ENCODE assay signal across 8 mouse cellular contexts in genomic region chr11:102189461-102190436, GRCm38 (mm10). TPM values are rescaled to one million over a fixed set of nuclear protein-coding genes. Genes with fewer than 3 reads are reported as not detected.
DNase-seq lines count a peak whose midpoint lies in the region; ATAC-seq and TF ChIP-seq lines count a peak whose summit lies in the region.

TSS of gene G6pc3 (plus strand) at chr11:102189620.

- TF ChIP-seq POLR2A in cortical plate, adult 2 months (IDR thresholded peaks at IDR 0.05; ENCODE audit: extremely low read depth, insufficient read depth, low read length) = peak; percentile 71; the same call in 1 of the 2 replicates

- no peak within 1 kb of the TSS for H3K27ac ChIP-seq in cortical plate, adult 2 months (ENCODE audit: insufficient read depth, low read length)
- peak within 1 kb of the TSS; percentile 71 for H3K27ac ChIP-seq in hindbrain, postnatal 0 days
- H3K27ac ChIP-seq in left cerebral cortex, adult 2 months = peak within 1 kb of the TSS; percentile 92
- H3K27ac ChIP-seq in macrophage = peak within 1 kb of the TSS; percentile 63

- no peaks in the 10 kb centered on the region for H3K9me3 ChIP-seq in hindbrain, postnatal 0 days (ENCODE audit: low read length)

- no peak for TF ChIP-seq CTCF in cortical plate, adult 2 months (IDR thresholded peaks at IDR 0.05; ENCODE audit: extremely low read depth, insufficient read depth, low read length)
- peak; percentile 7; the same call in 1 of the 2 replicates for TF ChIP-seq CTCF in hindbrain, postnatal 0 days (IDR thresholded peaks at IDR 0.05; ENCODE audit: low read depth)
- no peak for TF ChIP-seq CTCF in left cerebral cortex, adult 2 months (IDR thresholded peaks at IDR 0.05)

- intact Hi-C loops in left cerebral cortex, adult 2 months (cut with DNase I) = loop anchor here (2.0 to 10.0 kb wide), 4 partner anchors 29 to 245 kb away; partner anchors contain the start of genes BC030867 and Grn

- 0 out of 2 replicates have a peak, but pooled peaks cover 11% of the 10 kb centered on the region for H3K36me3 ChIP-seq in hindbrain, postnatal 0 days (ENCODE audit: insufficient read depth, low read length)
- H3K36me3 ChIP-seq in macrophage (ENCODE audit: inconsistent target) = peaks cover 7% of the 10 kb centered on the region; the same call in 1 of the 2 replicates

- ATAC-seq in hindbrain, postnatal 0 days = peak; percentile 87

- no peaks in the 10 kb centered on the region for H3K27me3 ChIP-seq in hindbrain, postnatal 0 days (ENCODE audit: insufficient read depth, low read length)

- peaks cover 3% of the 10 kb centered on the region; the same call in 1 of the 2 replicates for H3K4me1 ChIP-seq in cortical plate, adult 2 months (ENCODE audit: control insufficient read depth, insufficient read depth, low read length)
- peaks cover 4% of the 10 kb centered on the region; the same call in 1 of the 2 replicates for H3K4me1 ChIP-seq in hindbrain, postnatal 0 days (ENCODE audit: insufficient read depth, low read length)

- H3K9ac ChIP-seq in hindbrain, postnatal 0 days (replicated peaks; ENCODE audit: low read length) = peak within 1 kb of the TSS; percentile 53

- WGBS in hindbrain, postnatal 0 days = 2% methylated on average over 50 of the region's 50 CpGs
- WGBS in macrophage (ENCODE audit: missing documents) = under 1% methylated on average over 50 of the region's 50 CpGs

- peak within 1 kb of the TSS; percentile 56 for H3K4me3 ChIP-seq in cortical plate, adult 2 months (ENCODE audit: insufficient read depth, low read length)
- peak within 1 kb of the TSS; percentile 49 for H3K4me3 ChIP-seq in hindbrain, postnatal 0 days (ENCODE audit: low read length)
- H3K4me3 ChIP-seq in left cerebral cortex, adult 2 months = peak within 1 kb of the TSS; percentile 62
- peak within 1 kb of the TSS; percentile 92 for H3K4me3 ChIP-seq in macrophage (ENCODE audit: inconsistent target)

- peaks cover under 1% of the 10 kb centered on the region; the same call in 1 of the 2 replicates for H3K79me2 ChIP-seq in macrophage (ENCODE audit: inconsistent target)

- H3K4me2 ChIP-seq in hindbrain, postnatal 0 days (ENCODE audit: low read depth, low read length) = peak within 1 kb of the TSS; percentile 84

- DNase-seq in adipocyte (ENCODE audit: low spot score) = peak; percentile 42
- peak; percentile 85 to 90 for DNase-seq in gastrocnemius, adult 8-10 months (ENCODE audit: low spot score in 2 of 2)
- peak; percentile 96 for DNase-seq in hindbrain, postnatal 0 days (ENCODE audit: low spot score)
- peak; percentile 89 for DNase-seq in left cerebral cortex, adult 2 months (ENCODE audit: extremely low spot score in 1 of 2, low spot score in 2 of 2)
- peak; percentile 83 for DNase-seq in retina, postnatal 7 days (ENCODE audit: low read depth, low spot score)
- DNase-seq in urinary bladder, adult 18-20 months (ENCODE audit: low spot score in 2 of 2) = peak; percentile 88 to 92

RNA-seq across cellular contexts. Expression of gene G6pc3, which starts in this region (rescaled TPM):
- 97.1 TPM in 2 replicates for polyA plus RNA-seq in cortical plate, adult 2 months (2012; rRNA removed)
- total RNA-seq in gastrocnemius, adult 8-10 months (2022) = 10 to 100 TPM; 61.5 to 73.2 (median 63.8) TPM
- 67.5 and 70.1 TPM in 2 replicates for total RNA-seq in hindbrain, postnatal 0 days (2014; rRNA removed)
- polyA plus RNA-seq in hindbrain, postnatal 0 days (2015; fragmentation: Nextera tagmentation; extraction: Ambion mirVana) = 43.8 and 46.2 TPM in 2 replicates
- total RNA-seq in left cerebral cortex, adult 2 months (2021) = 10 to 100 TPM; 62.9 to 69.8 TPM
- 10 to 100 TPM in 22 of 26 experiments, 1 to 10 TPM in 4; 6.7 to 33.0 (median 16.8) TPM for total RNA-seq in macrophage (2018; cell fraction: chromatin; rRNA removed)
- 10 to 100 TPM; 14.9 to 31.6 (median 22.0) TPM for total RNA-seq in macrophage (2018; cell fraction: cytosol; rRNA removed)
- total RNA-seq in macrophage (2018; cell fraction: nucleus; rRNA removed) = 10 to 100 TPM; 11.6 to 41.7 (median 24.0) TPM
- 17.7 to 29.9 TPM (median 27.6 TPM) in 3 replicates for polyA plus RNA-seq in macrophage (2018)

Comparison
In these comparisons a context has a peak if more than half of its experiments do, and no peak if none do; other contexts are left out.
1. DNase-seq: peak in every context shown above with its lines; median percentile 96 in hindbrain, postnatal 0 days; 90 in urinary bladder, adult 18-20 months; 89 in left cerebral cortex, adult 2 months; 88 in gastrocnemius, adult 8-10 months; 83 in retina, postnatal 7 days; 42 in adipocyte.